Mouse (Mus musculus) lung, adult 2 months (tissue): Measurements from ENCODE around the gene Tmtc2. TPM values are rescaled to one million over a fixed set of nuclear protein-coding genes. Genes with fewer than 3 reads are reported as not detected.

Experiments
- DNase-seq: peaks from one replicate; pipeline ENCODE4 v3.0.0; 2022
- H3K4me1 ChIP-seq: fragments of 200-500 bp; 2 replicates; pipeline ENCODE4 v1.6.1; 2011; ENCODE audit warnings: low read length; ENCODE audit not compliant: control insufficient read depth, insufficient read depth
- H3K4me3 ChIP-seq: fragments of 200-500 bp; replicated peaks from 2 replicates; pipeline ENCODE3; 2011; ENCODE audit warnings: low read depth, mild to moderate bottlenecking, control low read depth, low read length; ENCODE audit errors: extremely low read depth
- CTCF ChIP-seq: fragments of 200-500 bp; IDR thresholded peaks from 2 replicates; pipeline ENCODE4 v1.5.1; 2011; ENCODE audit warnings: mild to moderate bottlenecking, low read length, control low read depth; ENCODE audit not compliant: insufficient read depth
- POLR2A ChIP-seq: fragments of 200-500 bp; IDR thresholded peaks from 2 replicates; pipeline ENCODE4 v1.6.1; 2011; ENCODE audit warnings: low read depth, mild to moderate bottlenecking, control low read depth, low read length, borderline replicate concordance; ENCODE audit errors: extremely low read depth
- WGBS: fragments of 180-500 bp; shearing (Covaris S2); methylation state at CpG from one replicate; pipeline ENCODE4 v1.1.7; 2018; 5-methylcytosine and 5-hydroxymethylcytosine counted together
- polyA plus RNA-seq: library from polyadenylated mRNA; depleted of rRNA; stranded (reverse); fragments of >200 nt; gene quantifications from 2 replicates; pipeline ENCODE4 v1.2.3, GENCODE M21; 2012

Gene Tmtc2
- polyA plus RNA-seq, 1 experiment = 17.7 TPM

GRCm38 (mm10) chr10:105484355-105485094, 89.7 kb downstream of the Tmtc2 start:
- no peak for DNase-seq
- Histone ChIP-seq H3K4me1 (no peaks in the 10 kb centered on the region), H3K4me3 (no peak overlapping the region)
- TF ChIP-seq POLR2A (no peak), CTCF (no peak)
- 93% methylated on average over 2 of the region's 2 CpGs for WGBS

- no peak for DNase-seq
- no peak overlapping the region for H3K4me3 ChIP-seq
- H3K4me1 ChIP-seq = no peaks in the 10 kb centered on the region
- TF ChIP-seq CTCF (no peak), POLR2A (no peak)
- WGBS = 57% methylated on average over 11 of the region's 11 CpGs
Observed at GRCm38 (mm10) chr10:105479771-105480170, 94.5 kb downstream of the Tmtc2 start.

- TF ChIP-seq CTCF (no peak), POLR2A (no peak)
- H3K4me3 ChIP-seq = no peak overlapping the region
- no peak for DNase-seq
- 83% methylated on average over 18 of the region's 18 CpGs for WGBS
- no peaks in the 10 kb centered on the region for H3K4me1 ChIP-seq
Observed at GRCm38 (mm10) chr10:105477623-105478238, 96.5 kb downstream of the Tmtc2 start.

- no peaks in the 10 kb centered on the region for H3K4me1 ChIP-seq
- no peak for DNase-seq
- no peak overlapping the region for H3K4me3 ChIP-seq
- TF ChIP-seq CTCF (no peak), POLR2A (no peak)
- 90% methylated on average over 6 of the region's 6 CpGs for WGBS
Observed at GRCm38 (mm10) chr10:105474162-105474830, 100.0 kb downstream of the Tmtc2 start.

- no peak for DNase-seq
- Histone ChIP-seq H3K4me1 (peaks cover 2% of the 10 kb centered on the region; the same call in 1 of the 2 replicates), H3K4me3 (no peak overlapping the region)
- TF ChIP-seq CTCF (no peak), POLR2A (no peak)
- 95% methylated on average over 4 of the region's 4 CpGs for WGBS
Observed at GRCm38 (mm10) chr10:105464378-105464777, 109.9 kb downstream of the Tmtc2 start.

- Histone ChIP-seq H3K4me1 (no peaks in the 10 kb centered on the region), H3K4me3 (no peak overlapping the region)
- TF ChIP-seq CTCF (no peak), POLR2A (no peak)
- 80% methylated on average over 8 of the region's 8 CpGs for WGBS
- no peak for DNase-seq
Observed at GRCm38 (mm10) chr10:105453441-105453840, 120.8 kb downstream of the Tmtc2 start.

GRCm38 (mm10) chr10:105447191-105447590, 127.1 kb downstream of the Tmtc2 start:
- H3K4me3 ChIP-seq = no peak overlapping the region
- TF ChIP-seq POLR2A = no peak
- no peak for TF ChIP-seq CTCF
- WGBS = 95% methylated on average over 2 of the region's 2 CpGs
- no peak for DNase-seq
- no peaks in the 10 kb centered on the region for H3K4me1 ChIP-seq

- 87% methylated on average over 3 of the region's 3 CpGs for WGBS
- no peak overlapping the region for H3K4me3 ChIP-seq
- TF ChIP-seq POLR2A (no peak), CTCF (no peak)
Observed at GRCm38 (mm10) chr10:105444309-105444708, 129.9 kb downstream of the Tmtc2 start.

GRCm38 (mm10) chr10:105434879-105435278, 139.4 kb downstream of the Tmtc2 start:
- no peak for DNase-seq
- WGBS = 69% methylated on average over 5 of the region's 5 CpGs

More at GRCm38 (mm10) chr10:105444309-105444708, 129.9 kb downstream of the Tmtc2 start:
- no peak for DNase-seq
- no peaks in the 10 kb centered on the region for H3K4me1 ChIP-seq

GRCm38 (mm10) chr10:105430885-105431284, 143.4 kb downstream of the Tmtc2 start:
- Histone ChIP-seq H3K4me1 (no peaks in the 10 kb centered on the region), H3K4me3 (no peak overlapping the region)
- TF ChIP-seq CTCF (no peak), POLR2A (no peak)
- WGBS = 82% methylated on average over 3 of the region's 3 CpGs
- no peak for DNase-seq

More at GRCm38 (mm10) chr10:105434879-105435278, 139.4 kb downstream of the Tmtc2 start:
- no peaks in the 10 kb centered on the region for H3K4me1 ChIP-seq
- TF ChIP-seq CTCF (no peak), POLR2A (no peak)
- H3K4me3 ChIP-seq = no peak overlapping the region
